ENCODE assay signal across 18 mouse cellular contexts in the genomic region with DNA sequence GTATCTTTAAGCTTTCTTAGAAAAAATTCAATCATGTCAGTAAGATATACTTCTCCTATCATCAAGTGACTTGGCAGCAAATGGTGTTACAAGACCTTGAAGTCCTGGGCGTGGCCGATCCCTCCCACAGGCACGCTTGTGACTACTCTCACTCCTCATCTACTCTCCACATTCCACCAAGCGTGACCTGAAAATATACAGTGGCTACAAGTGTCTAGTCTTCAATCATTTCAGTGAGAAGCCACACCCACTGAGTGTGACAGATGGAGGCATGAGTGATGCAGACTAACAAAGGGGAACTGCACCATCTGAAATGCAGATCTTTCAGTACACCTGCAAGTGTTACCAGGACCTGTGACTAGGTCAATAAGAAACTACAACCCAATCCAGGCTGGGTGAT.
DNase-seq lines count a peak whose midpoint lies in the region; ATAC-seq lines count a peak whose summit lies in the region.
"Had no signal": no experiment of that assay in that cellular context is flagged by ENCODE, and none has a peak within 500 bp of the region (broad histone marks: within the 10 kb centered on the region; RNA-seq: fewer than 3 reads in every experiment).

No protein-coding gene starts in this region.

- H3K9ac ChIP-seq in forebrain, embryonic 15.5 days (replicated peaks) = no peak overlapping the region
- H3K9ac ChIP-seq: kidney, embryonic 15.5 days; limb, embryonic 15.5 days; lung, embryonic 15.5 days; midbrain, embryonic 13.5 days had no signal

- no peaks in the 10 kb centered on the region for H3K27me3 ChIP-seq in forebrain, embryonic 15.5 days
- H3K27me3 ChIP-seq: kidney, embryonic 15.5 days; lung, embryonic 15.5 days; midbrain, embryonic 13.5 days had no signal

- 87% methylated on average over 4 of the region's 4 CpGs for WGBS in forebrain, embryonic 15.5 days

- intact Hi-C loops in gastrocnemius, postnatal 36 days (cut with DNase I) = no loop called here

- DNase-seq in A20 (ENCODE audit: low read depth, low spot score) = peak; percentile 43
- DNase-seq in B cell, adult 2 months = peak; percentile 39 to 42
- DNase-seq in lung, postnatal 36 days = peak; percentile 73
- no peak for DNase-seq in thymus, postnatal 36 days
- no peak for DNase-seq in gastrocnemius, postnatal 36 days
- DNase-seq: cerebellum, postnatal 10 days; gastrocnemius, postnatal 14 days; heart, postnatal 4 days; right cerebral cortex, postnatal 4 days had no signal

- H3K4me2 ChIP-seq in forebrain, embryonic 15.5 days (replicated peaks) = no peak overlapping the region
- H3K4me2 ChIP-seq: heart, embryonic 11.5 days; kidney, embryonic 15.5 days; limb, embryonic 15.5 days; lung, embryonic 15.5 days; midbrain, embryonic 13.5 days had no signal

- no peaks in the 10 kb centered on the region for H3K36me3 ChIP-seq in forebrain, embryonic 15.5 days
- H3K36me3 ChIP-seq: kidney, embryonic 15.5 days; limb, embryonic 15.5 days; lung, embryonic 15.5 days; midbrain, embryonic 13.5 days had no signal

- H3K4me3 ChIP-seq in brown adipose tissue, adult 24 weeks (ENCODE audit: insufficient read depth, low read depth, low read length) = no peak overlapping the region
- H3K4me3 ChIP-seq in forebrain, embryonic 15.5 days = no peak overlapping the region
- H3K4me3 ChIP-seq: erythroblast, embryonic 14.5 days; kidney, embryonic 15.5 days; limb, embryonic 15.5 days; lung, embryonic 15.5 days; midbrain, embryonic 13.5 days; myocyte had no signal

- H3K4me1 ChIP-seq in brown adipose tissue, adult 24 weeks (ENCODE audit: control insufficient read depth, insufficient read depth, insufficient read length, low read length) = peaks cover 15% of the 10 kb centered on the region
- H3K4me1 ChIP-seq in forebrain, embryonic 15.5 days = no peaks in the 10 kb centered on the region
- H3K4me1 ChIP-seq: limb, embryonic 15.5 days; lung, embryonic 15.5 days; midbrain, embryonic 13.5 days had no signal

- ATAC-seq in forebrain, embryonic 15.5 days (replicated peaks) = no peak
- ATAC-seq: midbrain, embryonic 13.5 days had no signal

- no peaks in the 10 kb centered on the region for H3K9me3 ChIP-seq in forebrain, embryonic 15.5 days
- H3K9me3 ChIP-seq: kidney, embryonic 15.5 days; limb, embryonic 15.5 days; lung, embryonic 15.5 days; midbrain, embryonic 13.5 days had no signal

- peak overlapping the region; percentile 68; the same call in 1 of the 2 replicates for H3K27ac ChIP-seq in brown adipose tissue, adult 24 weeks (replicated peaks; ENCODE audit: low read depth, low read length)
- no peak overlapping the region for H3K27ac ChIP-seq in forebrain, embryonic 15.5 days (replicated peaks)
- H3K27ac ChIP-seq: kidney, embryonic 15.5 days; limb, embryonic 15.5 days; lung, embryonic 15.5 days; midbrain, embryonic 13.5 days had no signal

Comparison
In these comparisons a context has a peak if more than half of its experiments do, and no peak if none do; other contexts are left out.
1. DNase-seq: peak in A20 (single experiment), B cell, adult 2 months (2 of 2) and lung, postnatal 36 days (single experiment); none in thymus, postnatal 36 days (0 of 2) and gastrocnemius, postnatal 36 days (0 of 2).